Mouse (Mus musculus) ES-Bruce4 (cell line): ENCODE data around the gene Syne3. TPM values are rescaled to one million over a fixed set of nuclear protein-coding genes. Genes with fewer than 3 reads are reported as not detected.

Experiments
- H3K27ac ChIP-seq: 2 replicates; pipeline ENCODE4 v1.5.1; 2012; ENCODE audit warnings: low read length, inconsistent platforms; ENCODE audit not compliant: insufficient read depth
- H3K27me3 ChIP-seq: 2 replicates; pipeline ENCODE4 v1.6.1; 2012; ENCODE audit warnings: mild to moderate bottlenecking, low read length, inconsistent platforms; ENCODE audit not compliant: control insufficient read depth, poor library complexity, insufficient read depth, severe bottlenecking
- H3K36me3 ChIP-seq: 2 replicates; pipeline ENCODE4 v1.6.1; 2012; ENCODE audit warnings: inconsistent platforms, mild to moderate bottlenecking, low read length, moderate library complexity; ENCODE audit not compliant: control insufficient read depth, poor library complexity, insufficient read depth, severe bottlenecking
- H3K4me1 ChIP-seq: one replicate; pipeline ENCODE4 v1.8.1; 2011; ENCODE audit warnings: low read length; ENCODE audit not compliant: control insufficient read depth, insufficient read depth
- H3K4me3 ChIP-seq: 2 replicates; pipeline ENCODE4 v1.5.1; 2011; ENCODE audit warnings: low read depth, mild to moderate bottlenecking, low read length
- H3K9ac ChIP-seq: 2 replicates; pipeline ENCODE4 v1.6.1; 2012; ENCODE audit warnings: low read depth, mild to moderate bottlenecking, inconsistent platforms; ENCODE audit not compliant: poor library complexity, severe bottlenecking
- H3K9me3 ChIP-seq: replicated peaks from 2 replicates; pipeline ENCODE4 v1.6.1; 2012; ENCODE audit warnings: mild to moderate bottlenecking, low read length, inconsistent platforms; ENCODE audit not compliant: control insufficient read depth, poor library complexity, insufficient read depth, severe bottlenecking
- CTCF ChIP-seq: IDR thresholded peaks from one replicate; pipeline ENCODE4 v1.8.1; 2011; ENCODE audit warnings: low read depth, low read length
- EP300 ChIP-seq: IDR thresholded peaks from 2 replicates; pipeline ENCODE4 v1.6.1; 2011; ENCODE audit warnings: low read depth, low read length; ENCODE audit not compliant: insufficient read depth
- POLR2A ChIP-seq: IDR thresholded peaks from one replicate; pipeline ENCODE4 v1.8.1; 2011; ENCODE audit warnings: low read length; ENCODE audit not compliant: insufficient read depth
- polyA plus RNA-seq: library from polyadenylated mRNA; stranded (reverse); fragments of >200 nt; gene quantifications from 2 replicates; pipeline ENCODE4 v1.2.4, GENCODE M21; 2011; ENCODE audit warnings: low read depth; ENCODE audit not compliant: missing spikeins, insufficient read depth, insufficient read length

Syne3 gene
- polyA plus RNA-seq, 1 experiment, result 1.2 TPM

DNA sequence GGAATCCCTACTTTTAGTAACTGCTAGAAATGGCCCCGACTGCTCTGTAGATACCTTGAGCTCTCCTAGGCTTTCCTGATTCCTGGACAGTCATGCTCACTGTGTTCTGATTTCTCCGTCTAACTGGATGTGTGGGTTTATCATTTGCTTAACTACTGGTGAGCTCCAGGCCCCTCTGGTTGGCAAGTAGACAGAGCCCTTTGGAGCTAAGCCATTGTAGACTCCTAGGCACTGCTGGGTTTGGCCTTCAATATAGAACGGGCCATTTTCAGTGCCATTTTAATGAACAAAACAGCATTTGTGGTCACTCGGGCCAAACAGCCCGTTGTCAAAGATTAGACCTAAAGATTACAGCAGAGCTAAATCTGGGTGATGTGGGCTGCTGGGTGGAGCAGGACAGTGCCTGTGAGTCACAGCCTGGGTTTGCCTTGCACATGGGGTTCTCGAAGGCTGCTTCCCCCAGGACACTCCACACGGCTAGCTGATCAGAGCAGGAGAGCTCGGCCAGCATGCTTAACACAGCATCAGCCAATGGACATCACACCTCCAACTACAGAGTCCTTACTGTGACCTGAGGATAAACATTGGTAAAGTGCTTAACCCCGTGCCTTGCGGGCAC, 17.4 kb downstream of the Syne3 start:
- Histone ChIP-seq H3K4me3 (no peak overlapping the region), H3K9ac (no peak overlapping the region), H3K36me3 (no peaks in the 10 kb centered on the region), H3K27me3 (no peaks in the 10 kb centered on the region), H3K27ac (no peak overlapping the region), H3K4me1 (no peaks in the 10 kb centered on the region), H3K9me3 (no peaks in the 10 kb centered on the region)
- TF ChIP-seq POLR2A, result no peak
- TF ChIP-seq EP300, result no peak
- TF ChIP-seq CTCF, result no peak

DNA sequence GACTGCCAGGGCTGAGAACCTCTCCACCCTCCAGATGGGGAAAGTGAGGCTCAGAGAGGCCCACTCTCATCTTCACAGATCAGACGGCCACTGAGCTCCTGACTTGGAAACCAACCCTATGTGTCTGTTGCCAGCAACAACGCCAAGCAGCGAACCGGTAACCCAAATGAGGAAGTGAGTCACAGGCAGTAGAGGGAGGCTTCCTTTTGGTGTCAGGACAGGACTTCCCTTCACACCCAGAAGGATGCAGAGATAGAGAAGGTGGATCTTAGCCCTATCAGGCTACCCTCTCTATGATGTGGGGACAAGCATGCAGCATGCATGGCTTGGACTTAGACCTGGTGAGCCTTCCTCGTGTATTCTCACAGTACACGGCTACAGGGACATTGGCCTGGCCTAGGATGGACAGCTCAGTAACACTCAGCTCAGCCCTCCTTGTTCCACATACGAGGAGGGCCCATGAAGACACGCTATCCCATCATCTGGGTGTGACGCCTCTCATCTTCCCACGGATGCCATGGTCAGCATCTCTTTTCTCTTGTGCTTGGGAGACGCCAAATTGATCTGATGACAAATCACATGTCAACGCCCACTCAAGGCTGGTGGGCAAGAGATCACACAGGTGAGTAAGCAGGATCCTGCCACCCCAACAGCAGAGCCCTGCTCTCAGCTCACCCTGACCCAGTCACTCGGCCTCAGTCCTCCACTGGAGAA, 18.7 kb downstream of the Syne3 start:
- H3K36me3 ChIP-seq, result no peaks in the 10 kb centered on the region
- TF ChIP-seq EP300 (no peak), POLR2A (no peak), CTCF (no peak)
- no peak overlapping the region for H3K4me3 ChIP-seq
- no peaks in the 10 kb centered on the region for H3K9me3 ChIP-seq
- no peak overlapping the region for H3K9ac ChIP-seq
- H3K4me1 ChIP-seq, result no peaks in the 10 kb centered on the region
- no peaks in the 10 kb centered on the region for H3K27me3 ChIP-seq
- no peak overlapping the region for H3K27ac ChIP-seq

DNA sequence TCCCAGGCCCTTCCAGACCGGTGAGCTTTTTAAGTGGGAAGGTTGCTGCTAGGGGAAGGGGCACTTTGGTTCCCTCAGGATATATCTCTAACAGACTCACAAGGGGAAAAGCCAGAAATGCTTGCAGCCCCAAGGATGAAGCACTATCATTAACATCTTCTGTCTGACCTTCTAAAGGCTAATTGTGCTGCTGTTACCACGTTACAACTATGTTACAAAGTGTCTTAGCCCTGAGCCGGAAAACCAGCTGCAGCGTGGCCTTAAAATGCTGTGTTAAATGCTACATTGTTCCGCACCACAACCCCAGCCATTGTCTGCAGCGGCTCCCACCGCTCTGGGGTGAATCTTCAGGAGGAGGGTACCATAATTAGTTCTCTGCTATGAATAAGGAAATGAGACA, 21.7 kb downstream of the Syne3 start:
- no peaks in the 10 kb centered on the region for H3K4me1 ChIP-seq
- H3K4me3 ChIP-seq, result no peak overlapping the region
- no peaks in the 10 kb centered on the region for H3K9me3 ChIP-seq
- TF ChIP-seq EP300 (no peak), CTCF (no peak), POLR2A (no peak)
- H3K36me3 ChIP-seq, result no peaks in the 10 kb centered on the region
- no peaks in the 10 kb centered on the region for H3K27me3 ChIP-seq
- no peak overlapping the region for H3K27ac ChIP-seq
- H3K9ac ChIP-seq, result no peak overlapping the region

DNA sequence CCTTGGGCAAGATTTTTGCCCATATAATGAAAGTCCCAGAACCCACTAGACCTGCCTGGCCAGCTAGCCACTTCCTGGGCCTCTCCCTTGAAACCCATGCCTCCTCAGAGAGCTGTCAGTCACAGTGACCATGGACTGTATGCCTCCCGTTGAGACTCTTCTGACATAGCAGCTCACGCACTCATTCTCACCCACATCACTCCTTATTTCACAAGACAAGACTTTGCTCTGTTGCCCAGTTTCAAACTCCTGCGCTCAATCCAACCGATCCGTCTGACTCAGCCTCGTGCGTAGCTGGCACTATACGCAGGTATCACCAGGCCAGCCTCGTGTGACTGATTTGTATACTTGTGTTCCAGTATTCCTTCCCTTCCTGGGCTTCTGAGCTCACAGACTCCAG, 22.8 kb downstream of the Syne3 start:
- Histone ChIP-seq H3K4me3 (no peak overlapping the region), H3K36me3 (no peaks in the 10 kb centered on the region), H3K4me1 (no peaks in the 10 kb centered on the region), H3K9ac (no peak overlapping the region), H3K27ac (no peak overlapping the region), H3K9me3 (no peaks in the 10 kb centered on the region), H3K27me3 (no peaks in the 10 kb centered on the region)
- no peak for TF ChIP-seq EP300
- no peak for TF ChIP-seq CTCF
- TF ChIP-seq POLR2A, result no peak

DNA sequence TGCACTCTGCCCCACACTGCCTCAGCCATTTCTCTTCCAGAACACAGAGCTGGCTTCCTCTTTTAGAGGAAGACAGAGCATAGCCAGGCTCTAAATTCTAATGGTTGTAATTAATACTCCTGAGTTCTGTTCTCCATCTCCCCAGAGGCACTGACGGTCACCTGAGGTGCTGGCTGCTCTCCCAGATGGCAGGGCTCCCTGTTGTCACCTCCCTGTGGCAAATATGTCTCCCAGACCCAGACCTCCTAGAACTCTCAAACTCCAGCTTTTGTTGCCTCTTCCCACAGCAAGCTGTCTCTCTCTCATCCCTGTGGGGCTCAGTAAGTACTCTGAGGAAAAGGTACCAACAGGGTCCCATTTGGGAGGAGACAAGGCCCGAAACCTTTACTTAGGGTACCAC, 23.6 kb downstream of the Syne3 start:
- Histone ChIP-seq H3K9me3 (no peaks in the 10 kb centered on the region), H3K27ac (no peak overlapping the region)
- TF ChIP-seq CTCF (no peak), POLR2A (no peak), EP300 (no peak)

DNA sequence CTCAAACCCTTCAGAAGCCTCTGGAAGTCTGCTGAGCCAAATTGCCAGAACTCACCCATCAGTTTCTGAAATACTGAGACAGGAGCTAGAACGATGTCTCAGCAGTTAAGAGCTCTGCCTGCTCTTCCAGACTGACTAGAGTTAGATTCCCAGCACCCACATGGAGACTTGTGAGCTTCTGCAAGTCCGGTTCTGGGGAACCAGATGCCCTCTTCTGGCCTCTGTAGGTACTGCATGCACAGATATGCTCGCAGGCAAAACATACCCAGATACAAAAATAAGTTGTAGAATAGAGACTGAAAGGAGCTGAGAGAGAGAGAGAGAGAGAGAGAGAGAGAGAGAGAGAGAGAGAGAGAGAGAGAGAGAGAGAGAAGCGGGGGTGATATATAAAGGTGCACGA, 24.5 kb downstream of the Syne3 start:
- Histone ChIP-seq H3K36me3 (no peaks in the 10 kb centered on the region), H3K4me3 (no peak overlapping the region), H3K9me3 (no peaks in the 10 kb centered on the region), H3K27me3 (no peaks in the 10 kb centered on the region), H3K4me1 (no peaks in the 10 kb centered on the region), H3K9ac (no peak overlapping the region), H3K27ac (no peak overlapping the region)
- TF ChIP-seq CTCF, result peak; percentile 51
- no peak for TF ChIP-seq POLR2A

More for the DNA sequence above, 23.6 kb downstream of the Syne3 start:
- Histone ChIP-seq H3K4me1 (no peaks in the 10 kb centered on the region), H3K4me3 (no peak overlapping the region), H3K36me3 (no peaks in the 10 kb centered on the region), H3K9ac (no peak overlapping the region), H3K27me3 (no peaks in the 10 kb centered on the region)
